Mouse (Mus musculus): ENCODE data around the gene Otud7a.

Gene Otud7a

GRCm38 (mm10) chr7:63773268-63773667 lies 328.7 kb downstream of the Otud7a start:
- DNase-seq (ENCODE audit: low spot score in 2 of 2), result no peak

GRCm38 (mm10) chr7:63774291-63774690 lies 329.7 kb downstream of the Otud7a start:
- DNase-seq (ENCODE audit: low spot score in 2 of 2), result no peak

GRCm38 (mm10) chr7:63777328-63777727 lies 332.8 kb downstream of the Otud7a start:
- no peak for DNase-seq (ENCODE audit: low spot score in 2 of 2)

- no peak for DNase-seq (ENCODE audit: low spot score in 2 of 2)
These were observed 336.3 kb downstream of the Otud7a start for GRCm38 (mm10) chr7:63780821-63781220.

- DNase-seq (ENCODE audit: low spot score in 2 of 2), result no peak
These were observed 345.2 kb downstream of the Otud7a start for GRCm38 (mm10) chr7:63789743-63790142.

- no peak for DNase-seq (ENCODE audit: low spot score in 2 of 2)
These were observed 351.6 kb downstream of the Otud7a start for GRCm38 (mm10) chr7:63796001-63796632.

GRCm38 (mm10) chr7:63798446-63798845 lies 353.9 kb downstream of the Otud7a start:
- DNase-seq (ENCODE audit: low spot score in 2 of 2), result no peak

- DNase-seq (ENCODE audit: low spot score in 2 of 2), result no peak
These were observed 354.8 kb downstream of the Otud7a start for GRCm38 (mm10) chr7:63799304-63799703.

GRCm38 (mm10) chr7:63802751-63803150 lies 358.2 kb downstream of the Otud7a start:
- DNase-seq (ENCODE audit: low spot score in 2 of 2), result no peak
